Mouse (Mus musculus) limb, embryonic 12.5 days (tissue): ENCODE results near the gene Btbd9. TPM values are rescaled to one million over a fixed set of nuclear protein-coding genes. Genes with fewer than 3 reads are reported as not detected.
A peak's percentile ranks its signal among the peaks of the same experiment; 100 is the strongest.

Experiments used
- ATAC-seq: fragments of 200-750 bp; cut with Nextera tagmentation; 2 replicates; pipeline ENCODE4 v1.8.0; 2017; ENCODE audit warnings: low read depth, moderate TSS enrichment; ENCODE audit not compliant: insufficient number of reproducible peaks, insufficient read depth, low FRiP score, low TSS enrichment
- H3K27ac ChIP-seq: fragments of 300-500 bp; sonication (generic); 2 replicates; pipeline ENCODE4 v1.5.1; 2016; ENCODE audit warnings: mild to moderate bottlenecking, moderate library complexity
- H3K27me3 ChIP-seq: fragments of 300-500 bp; sonication (generic); 2 replicates; pipeline ENCODE4 v1.6.1; 2016; ENCODE audit warnings: mild to moderate bottlenecking, moderate library complexity
- H3K36me3 ChIP-seq: fragments of 300-500 bp; sonication (generic); 2 replicates; pipeline ENCODE4 v1.6.1; 2016; ENCODE audit warnings: mild to moderate bottlenecking, moderate library complexity
- H3K4me1 ChIP-seq: fragments of 300-500 bp; sonication (generic); replicated peaks from 2 replicates; pipeline ENCODE4 v1.6.1; 2016
- H3K4me2 ChIP-seq: fragments of 300-500 bp; sonication (generic); 2 replicates; pipeline ENCODE4 v1.6.1; 2016; ENCODE audit warnings: mild to moderate bottlenecking, moderate library complexity
- H3K4me3 ChIP-seq: fragments of 300-500 bp; sonication (generic); replicated peaks from 2 replicates; pipeline ENCODE4 v1.5.1; 2016; ENCODE audit warnings: mild to moderate bottlenecking
- H3K9ac ChIP-seq: fragments of 300-500 bp; sonication (generic); replicated peaks from 2 replicates; pipeline ENCODE4 v1.6.1; 2016; ENCODE audit warnings: mild to moderate bottlenecking, moderate library complexity
- H3K9me3 ChIP-seq: fragments of 300-500 bp; sonication (generic); 2 replicates; pipeline ENCODE4 v1.6.1; 2016; ENCODE audit warnings: mild to moderate bottlenecking, moderate library complexity
- WGBS: fragments of 180-500 bp; shearing (Covaris S2); methylation state at CpG from one replicate; pipeline ENCODE4 v1.1.7; 2016; 5-methylcytosine and 5-hydroxymethylcytosine counted together
- polyA plus RNA-seq: library from polyadenylated mRNA; unstranded; fragments of >200 nt; fragmentation: Nextera tagmentation; extraction: Ambion mirVana; gene quantifications from 2 replicates; pipeline ENCODE4 v1.2.1, GENCODE M21; 2016

Gene Btbd9
- polyA plus RNA-seq, 1 experiment from 2014 or later, result 70.6 TPM

GRCm38 (mm10) chr17:30558623-30559022 is 17.7 kb downstream of the Btbd9 start:
- H3K9ac ChIP-seq, result no peak overlapping the region
- H3K9me3 ChIP-seq, result no peaks in the 10 kb centered on the region
- no peak overlapping the region for H3K4me2 ChIP-seq
- H3K4me3 ChIP-seq, result no peak overlapping the region
- ATAC-seq, result no peak
- 83% methylated on average over 2 of the region's 2 CpGs for WGBS
- H3K27ac ChIP-seq, result no peak overlapping the region
- no peaks in the 10 kb centered on the region for H3K36me3 ChIP-seq
- H3K4me1 ChIP-seq, result peaks cover 15% of the 10 kb centered on the region
- no peaks in the 10 kb centered on the region for H3K27me3 ChIP-seq

GRCm38 (mm10) chr17:30556512-30556911 is 19.8 kb downstream of the Btbd9 start:
- Histone ChIP-seq H3K9ac (no peak overlapping the region), H3K9me3 (no peaks in the 10 kb centered on the region), H3K36me3 (no peaks in the 10 kb centered on the region), H3K27me3 (no peaks in the 10 kb centered on the region), H3K4me2 (no peak overlapping the region), H3K27ac (no peak overlapping the region), H3K4me1 (peaks cover 15% of the 10 kb centered on the region), H3K4me3 (no peak overlapping the region)
- no peak for ATAC-seq
- 72% methylated on average over 3 of the region's 3 CpGs for WGBS

GRCm38 (mm10) chr17:30553027-30553937 is 23.0 kb downstream of the Btbd9 start:
- no peak for ATAC-seq
- H3K4me3 ChIP-seq, result no peak overlapping the region
- no peak overlapping the region for H3K4me2 ChIP-seq
- no peak overlapping the region for H3K27ac ChIP-seq
- no peaks in the 10 kb centered on the region for H3K36me3 ChIP-seq
- 79% methylated on average over 4 of the region's 4 CpGs for WGBS
- no peaks in the 10 kb centered on the region for H3K9me3 ChIP-seq
- no peaks in the 10 kb centered on the region for H3K27me3 ChIP-seq
- H3K4me1 ChIP-seq, result peaks cover 33% of the 10 kb centered on the region
- no peak overlapping the region for H3K9ac ChIP-seq

- Histone ChIP-seq H3K9ac (no peak overlapping the region), H3K36me3 (no peaks in the 10 kb centered on the region), H3K27ac (peak overlapping the region; percentile 45; the same call in 1 of the 2 replicates), H3K27me3 (no peaks in the 10 kb centered on the region), H3K4me3 (no peak overlapping the region), H3K9me3 (no peaks in the 10 kb centered on the region), H3K4me2 (no peak overlapping the region), H3K4me1 (peaks cover 29% of the 10 kb centered on the region)
- ATAC-seq, result no peak
- 32% methylated on average over 1 of the region's 1 CpGs for WGBS
These were observed 25.5 kb downstream of the Btbd9 start for GRCm38 (mm10) chr17:30550774-30551107.

- no peaks in the 10 kb centered on the region for H3K27me3 ChIP-seq
- H3K27ac ChIP-seq, result peak overlapping the region; percentile 45; the same call in 1 of the 2 replicates
- WGBS, result 56% methylated on average over 9 of the region's 9 CpGs
- no peak overlapping the region for H3K4me3 ChIP-seq
- H3K36me3 ChIP-seq, result no peaks in the 10 kb centered on the region
- no peak for ATAC-seq
- H3K9ac ChIP-seq, result no peak overlapping the region
- H3K4me1 ChIP-seq, result peaks cover 29% of the 10 kb centered on the region
- H3K4me2 ChIP-seq, result no peak overlapping the region
- H3K9me3 ChIP-seq, result no peaks in the 10 kb centered on the region
These were observed 26.2 kb downstream of the Btbd9 start for GRCm38 (mm10) chr17:30549899-30550773.

- H3K4me2 ChIP-seq, result no peak overlapping the region
- no peaks in the 10 kb centered on the region for H3K36me3 ChIP-seq
- no peak for ATAC-seq
- no peaks in the 10 kb centered on the region for H3K27me3 ChIP-seq
- no peak overlapping the region for H3K9ac ChIP-seq
- no peaks in the 10 kb centered on the region for H3K9me3 ChIP-seq
- peaks cover 31% of the 10 kb centered on the region for H3K4me1 ChIP-seq
- 0 out of 2 replicates have a peak overlapping the region, but pooled peaks have one; percentile 25 for H3K27ac ChIP-seq
- no peak overlapping the region for H3K4me3 ChIP-seq
- WGBS, result 39% methylated on average over 8 of the region's 8 CpGs
These were observed 37.2 kb downstream of the Btbd9 start for GRCm38 (mm10) chr17:30539098-30539497.

GRCm38 (mm10) chr17:30536651-30537050 is 39.6 kb downstream of the Btbd9 start:
- H3K4me1 ChIP-seq, result peaks cover 19% of the 10 kb centered on the region
- WGBS, result 70% methylated on average over 5 of the region's 5 CpGs
- H3K27me3 ChIP-seq, result no peaks in the 10 kb centered on the region
- no peak overlapping the region for H3K4me2 ChIP-seq
- no peak overlapping the region for H3K27ac ChIP-seq
- no peak overlapping the region for H3K4me3 ChIP-seq
- H3K9me3 ChIP-seq, result no peaks in the 10 kb centered on the region
- H3K36me3 ChIP-seq, result no peaks in the 10 kb centered on the region
- no peak overlapping the region for H3K9ac ChIP-seq
- no peak for ATAC-seq

GRCm38 (mm10) chr17:30533098-30533497 is 43.2 kb downstream of the Btbd9 start:
- no peak overlapping the region for H3K9ac ChIP-seq
- no peak for ATAC-seq
- H3K4me2 ChIP-seq, result no peak overlapping the region
- H3K9me3 ChIP-seq, result no peaks in the 10 kb centered on the region
- no peak overlapping the region for H3K4me3 ChIP-seq
- no peaks in the 10 kb centered on the region for H3K36me3 ChIP-seq
- H3K4me1 ChIP-seq, result peaks cover 14% of the 10 kb centered on the region
- H3K27me3 ChIP-seq, result no peaks in the 10 kb centered on the region
- H3K27ac ChIP-seq, result no peak overlapping the region
- 97% methylated on average over 2 of the region's 2 CpGs for WGBS

GRCm38 (mm10) chr17:30530542-30530940 is 45.7 kb downstream of the Btbd9 start:
- no peaks in the 10 kb centered on the region for H3K27me3 ChIP-seq
- H3K4me1 ChIP-seq, result peaks cover 22% of the 10 kb centered on the region
- no peak overlapping the region for H3K27ac ChIP-seq
- no peaks in the 10 kb centered on the region for H3K9me3 ChIP-seq
- H3K4me2 ChIP-seq, result no peak overlapping the region
- no peak overlapping the region for H3K4me3 ChIP-seq
- WGBS, result 71% methylated on average over 4 of the region's 4 CpGs
- no peak overlapping the region for H3K9ac ChIP-seq
- ATAC-seq, result no peak
- peaks cover 7% of the 10 kb centered on the region for H3K36me3 ChIP-seq

GRCm38 (mm10) chr17:30529632-30530541 is 46.4 kb downstream of the Btbd9 start:
- no peak overlapping the region for H3K4me2 ChIP-seq
- H3K27ac ChIP-seq, result peak overlapping the region; percentile 19; the same call in 1 of the 2 replicates
- H3K27me3 ChIP-seq, result no peaks in the 10 kb centered on the region
- no peaks in the 10 kb centered on the region for H3K9me3 ChIP-seq
- WGBS, result 56% methylated on average over 12 of the region's 12 CpGs
- H3K9ac ChIP-seq, result no peak overlapping the region
- H3K36me3 ChIP-seq, result peaks cover 7% of the 10 kb centered on the region
- no peak overlapping the region for H3K4me3 ChIP-seq
- peaks cover 28% of the 10 kb centered on the region for H3K4me1 ChIP-seq
- no peak; the same call in 1 of the 2 replicates for ATAC-seq
